Mouse (Mus musculus) embryonic facial prominence, embryonic 13.5 days (tissue): ENCODE results near the gene Zfp219. TPM values are rescaled to one million over a fixed set of nuclear protein-coding genes. Genes with fewer than 3 reads are reported as not detected.

Experiments
- ATAC-seq: fragments of 200-750 bp; cut with Nextera tagmentation; 2 replicates; pipeline ENCODE4 v1.8.0; 2017; ENCODE audit warnings: low read depth; ENCODE audit not compliant: insufficient number of reproducible peaks, insufficient read depth, low FRiP score, low TSS enrichment
- H3K27ac ChIP-seq: fragments of 300-500 bp; sonication (generic); 2 replicates; pipeline ENCODE4 v1.5.1; 2015; ENCODE audit warnings: moderate library complexity, mild to moderate bottlenecking, inconsistent platforms
- H3K27me3 ChIP-seq: fragments of 300-500 bp; sonication (generic); 2 replicates; pipeline ENCODE4 v1.6.1; 2015; ENCODE audit warnings: mild to moderate bottlenecking, inconsistent platforms
- H3K36me3 ChIP-seq: fragments of 300-500 bp; sonication (generic); 2 replicates; pipeline ENCODE4 v1.6.1; 2015; ENCODE audit warnings: mild to moderate bottlenecking, inconsistent platforms
- H3K4me1 ChIP-seq: fragments of 300-500 bp; sonication (generic); 2 replicates; pipeline ENCODE4 v1.6.1; 2015; ENCODE audit warnings: inconsistent platforms
- H3K4me2 ChIP-seq: fragments of 300-500 bp; sonication (generic); 2 replicates; pipeline ENCODE4 v1.6.1; 2015; ENCODE audit warnings: moderate library complexity, mild to moderate bottlenecking, inconsistent platforms
- H3K4me3 ChIP-seq: fragments of 300-500 bp; sonication (generic); 2 replicates; pipeline ENCODE4 v1.5.1; 2015; ENCODE audit warnings: mild to moderate bottlenecking, inconsistent platforms
- H3K9ac ChIP-seq: fragments of 300-500 bp; sonication (generic); 2 replicates; pipeline ENCODE4 v1.6.1; 2015; ENCODE audit warnings: mild to moderate bottlenecking, inconsistent platforms
- H3K9me3 ChIP-seq: fragments of 300-500 bp; sonication (generic); 2 replicates; pipeline ENCODE4 v1.6.1; 2016; ENCODE audit warnings: inconsistent platforms
- WGBS: fragments of 180-500 bp; shearing (Covaris S2); methylation state at CpG from one replicate; pipeline ENCODE4 v1.1.7; 2015; ENCODE audit warnings: mixed read lengths; 5-methylcytosine and 5-hydroxymethylcytosine counted together
- polyA plus RNA-seq: library from polyadenylated mRNA; unstranded; fragments of >200 nt; fragmentation: Nextera tagmentation; extraction: Ambion mirVana; gene quantifications from 2 replicates; pipeline ENCODE4 v1.2.1, GENCODE M21; 2015

Zfp219 gene
- polyA plus RNA-seq, 1 experiment from 2014 or later: 31.1 TPM

- ATAC-seq: no peak
- Histone ChIP-seq H3K9me3 (no peaks in the 10 kb centered on the region), H3K36me3 (no peaks in the 10 kb centered on the region), H3K27ac (no peak overlapping the region), H3K4me3 (no peak overlapping the region), H3K9ac (no peak overlapping the region), H3K4me2 (no peak overlapping the region), H3K4me1 (peaks cover 46% of the 10 kb centered on the region), H3K27me3 (no peaks in the 10 kb centered on the region)
- WGBS: 89% methylated on average over 4 of the region's 4 CpGs
Measured at GRCm38 (mm10) chr14:52017662-52018061, 2.9 kb downstream of the Zfp219 start.

- H3K36me3 ChIP-seq: no peaks in the 10 kb centered on the region
- H3K9ac ChIP-seq: 0 out of 2 replicates have a peak overlapping the region, but pooled peaks have one; percentile 21
- H3K27me3 ChIP-seq: no peaks in the 10 kb centered on the region
- H3K27ac ChIP-seq: 0 out of 2 replicates have a peak overlapping the region, but pooled peaks have one; percentile 92
- ATAC-seq: no peak
- no peak overlapping the region for H3K4me2 ChIP-seq
- H3K9me3 ChIP-seq: no peaks in the 10 kb centered on the region
- peaks cover 49% of the 10 kb centered on the region for H3K4me1 ChIP-seq
- 79% methylated on average over 13 of the region's 13 CpGs for WGBS
- 0 out of 2 replicates have a peak overlapping the region, but pooled peaks have one; percentile 2 for H3K4me3 ChIP-seq
Measured at GRCm38 (mm10) chr14:52016625-52017405, 3.7 kb downstream of the Zfp219 start.

GRCm38 (mm10) chr14:52015445-52016100, 5.0 kb downstream of the Zfp219 start, which contains the start of gene Tmem253:
Tmem253 (plus strand) TSS chr14:52015658.
- Histone ChIP-seq H3K4me2 (peak within 1 kb of the TSS; percentile 64), H3K36me3 (no peaks in the 10 kb centered on the region), H3K9ac (peak within 1 kb of the TSS; percentile 80), H3K4me1 (peaks cover 51% of the 10 kb centered on the region), H3K27me3 (no peaks in the 10 kb centered on the region), H3K4me3 (peak within 1 kb of the TSS; percentile 61), H3K27ac (peak within 1 kb of the TSS; percentile 92), H3K9me3 (no peaks in the 10 kb centered on the region)
- 39% methylated on average over 6 of the region's 6 CpGs for WGBS
- no peak for ATAC-seq

GRCm38 (mm10) chr14:52014761-52015311, 5.7 kb downstream of the Zfp219 start:
- H3K4me2 ChIP-seq: peak overlapping the region; percentile 64
- peak overlapping the region; percentile 61 for H3K4me3 ChIP-seq
- H3K27me3 ChIP-seq: no peaks in the 10 kb centered on the region
- peaks cover 58% of the 10 kb centered on the region for H3K4me1 ChIP-seq
- no peaks in the 10 kb centered on the region for H3K36me3 ChIP-seq
- H3K9me3 ChIP-seq: no peaks in the 10 kb centered on the region
- under 1% methylated on average over 18 of the region's 28 CpGs for WGBS
- H3K9ac ChIP-seq: peak overlapping the region; percentile 80
- H3K27ac ChIP-seq: peak overlapping the region; percentile 92
- peak; percentile 10; the same call in 1 of the 2 replicates for ATAC-seq

- Histone ChIP-seq H3K36me3 (peaks cover 2% of the 10 kb centered on the region), H3K27ac (peak overlapping the region; percentile 92), H3K4me2 (peak overlapping the region; percentile 64), H3K9ac (peak overlapping the region; percentile 80), H3K9me3 (no peaks in the 10 kb centered on the region), H3K27me3 (no peaks in the 10 kb centered on the region), H3K4me1 (peaks cover 63% of the 10 kb centered on the region), H3K4me3 (peak overlapping the region; percentile 61)
- under 1% methylated on average over 27 of the region's 80 CpGs for WGBS
- peak; percentile 43; the same call in 1 of the 2 replicates for ATAC-seq
Measured at GRCm38 (mm10) chr14:52014271-52014760, 6.2 kb downstream of the Zfp219 start.

GRCm38 (mm10) chr14:52013771-52014219, 6.7 kb downstream of the Zfp219 start:
- Histone ChIP-seq H3K4me1 (peaks cover 63% of the 10 kb centered on the region), H3K4me2 (peak overlapping the region; percentile 64), H3K9me3 (no peaks in the 10 kb centered on the region), H3K36me3 (peaks cover 7% of the 10 kb centered on the region), H3K27me3 (no peaks in the 10 kb centered on the region), H3K4me3 (peak overlapping the region; percentile 61), H3K27ac (peak overlapping the region; percentile 92), H3K9ac (peak overlapping the region; percentile 80)
- ATAC-seq: peak; percentile 40; the same call in 1 of the 2 replicates
- under 1% methylated on average over 22 of the region's 24 CpGs for WGBS

GRCm38 (mm10) chr14:52013021-52013610, 7.4 kb downstream of the Zfp219 start:
- Histone ChIP-seq H3K4me1 (peaks cover 61% of the 10 kb centered on the region), H3K9me3 (no peaks in the 10 kb centered on the region), H3K4me2 (peak overlapping the region; percentile 64), H3K27me3 (no peaks in the 10 kb centered on the region), H3K27ac (peak overlapping the region; percentile 92), H3K9ac (peak overlapping the region; percentile 80), H3K4me3 (peak overlapping the region; percentile 61), H3K36me3 (peaks cover 13% of the 10 kb centered on the region)
- no peak for ATAC-seq
- 41% methylated on average over 8 of the region's 8 CpGs for WGBS

- Histone ChIP-seq H3K4me2 (peak overlapping the region; percentile 64; the same call in 1 of the 2 replicates), H3K27ac (no peak overlapping the region), H3K9ac (no peak overlapping the region), H3K4me3 (no peak overlapping the region), H3K4me1 (peaks cover 61% of the 10 kb centered on the region), H3K36me3 (peaks cover 15% of the 10 kb centered on the region), H3K27me3 (no peaks in the 10 kb centered on the region), H3K9me3 (no peaks in the 10 kb centered on the region)
- WGBS: 68% methylated on average over 5 of the region's 5 CpGs
- no peak for ATAC-seq
Measured at GRCm38 (mm10) chr14:52012553-52012952, 8.0 kb downstream of the Zfp219 start.

GRCm38 (mm10) chr14:52012085-52012484, 8.4 kb downstream of the Zfp219 start:
- H3K4me3 ChIP-seq: no peak overlapping the region
- H3K27ac ChIP-seq: no peak overlapping the region
- peaks cover 61% of the 10 kb centered on the region for H3K4me1 ChIP-seq
- 67% methylated on average over 4 of the region's 4 CpGs for WGBS
- no peak overlapping the region for H3K9ac ChIP-seq
- ATAC-seq: no peak
- no peaks in the 10 kb centered on the region for H3K27me3 ChIP-seq
- no peaks in the 10 kb centered on the region for H3K9me3 ChIP-seq
- H3K36me3 ChIP-seq: peaks cover 19% of the 10 kb centered on the region
- no peak overlapping the region for H3K4me2 ChIP-seq

- no peak overlapping the region for H3K4me2 ChIP-seq
- no peak overlapping the region for H3K4me3 ChIP-seq
- no peak for ATAC-seq
- peaks cover 23% of the 10 kb centered on the region for H3K36me3 ChIP-seq
- no peaks in the 10 kb centered on the region for H3K9me3 ChIP-seq
- 0 out of 2 replicates have a peak overlapping the region, but pooled peaks have one; percentile 81 for H3K27ac ChIP-seq
- peaks cover 61% of the 10 kb centered on the region for H3K4me1 ChIP-seq
- H3K9ac ChIP-seq: no peak overlapping the region
- WGBS: 51% methylated on average over 1 of the region's 1 CpGs
- H3K27me3 ChIP-seq: no peaks in the 10 kb centered on the region
Measured at GRCm38 (mm10) chr14:52011683-52012082, 8.8 kb downstream of the Zfp219 start.
